Mouse (Mus musculus): ENCODE measurements around the gene Plpp6. TPM values are rescaled to one million over a fixed set of nuclear protein-coding genes. Genes with fewer than 3 reads are reported as not detected.
A peak's percentile ranks its signal among the peaks of the same experiment; 100 is the strongest.

The Plpp6 gene
- polyA plus RNA-seq, 1 experiment from 2014 or later, result 6.1 TPM

GRCm38 (mm10) chr19:28947311-28947710, 16.4 kb upstream of the Plpp6 start:
- no peaks in the 10 kb centered on the region for H3K9me3 ChIP-seq
- no peak overlapping the region for H3K27ac ChIP-seq
- ATAC-seq (ENCODE audit: low FRiP score), result no peak
- no peak overlapping the region for H3K4me2 ChIP-seq
- no peaks in the 10 kb centered on the region for H3K36me3 ChIP-seq (replicated peaks)
- no peaks in the 10 kb centered on the region for H3K27me3 ChIP-seq
- 75% methylated on average over 2 of the region's 2 CpGs for WGBS
- H3K9ac ChIP-seq, result no peak overlapping the region
- no peak overlapping the region for H3K4me3 ChIP-seq (replicated peaks)
- no peaks in the 10 kb centered on the region for H3K4me1 ChIP-seq

- no peaks in the 10 kb centered on the region for H3K36me3 ChIP-seq (replicated peaks)
- H3K9me3 ChIP-seq, result no peaks in the 10 kb centered on the region
- no peak overlapping the region for H3K27ac ChIP-seq
- no peak overlapping the region for H3K4me2 ChIP-seq
- 60% methylated on average over 5 of the region's 5 CpGs for WGBS
- H3K4me3 ChIP-seq (replicated peaks), result no peak overlapping the region
- no peak overlapping the region for H3K9ac ChIP-seq
- H3K27me3 ChIP-seq, result no peaks in the 10 kb centered on the region
- no peak for ATAC-seq (ENCODE audit: low FRiP score)
- no peaks in the 10 kb centered on the region for H3K4me1 ChIP-seq
Measured at GRCm38 (mm10) chr19:28951251-28951650, 12.5 kb upstream of the Plpp6 start.

DNA sequence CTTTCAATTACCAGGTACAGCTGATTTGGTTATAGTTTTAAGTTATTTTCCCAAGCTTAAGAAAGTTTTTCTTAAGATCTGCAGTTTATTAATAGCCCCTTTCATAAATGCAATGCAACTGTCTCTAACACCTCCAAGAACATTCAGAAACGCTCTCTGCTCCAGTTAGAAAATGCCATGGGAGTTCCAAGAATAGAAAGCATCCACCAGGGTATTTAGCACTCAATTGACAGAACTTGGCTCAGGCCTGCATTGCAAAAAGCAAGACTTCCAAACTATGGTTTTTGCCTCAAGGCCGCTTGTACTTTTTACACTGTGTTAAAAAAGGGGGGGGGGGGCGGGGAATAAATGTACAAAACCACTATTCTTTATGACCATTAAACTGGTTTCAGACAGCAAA, 640 bp upstream of the Plpp6 start:
- Histone ChIP-seq H3K27ac (no peak overlapping the region), H3K36me3 (replicated peaks) (no peaks in the 10 kb centered on the region), H3K4me1 (peaks cover 21% of the 10 kb centered on the region), H3K4me3 (replicated peaks) (peak overlapping the region; percentile 89), H3K9me3 (no peaks in the 10 kb centered on the region), H3K27me3 (peaks cover 10% of the 10 kb centered on the region), H3K4me2 (peak overlapping the region; percentile 90), H3K9ac (no peak overlapping the region)
- WGBS, result 45% methylated on average over 3 of the region's 3 CpGs
- ATAC-seq (ENCODE audit: low FRiP score), result no peak

DNA sequence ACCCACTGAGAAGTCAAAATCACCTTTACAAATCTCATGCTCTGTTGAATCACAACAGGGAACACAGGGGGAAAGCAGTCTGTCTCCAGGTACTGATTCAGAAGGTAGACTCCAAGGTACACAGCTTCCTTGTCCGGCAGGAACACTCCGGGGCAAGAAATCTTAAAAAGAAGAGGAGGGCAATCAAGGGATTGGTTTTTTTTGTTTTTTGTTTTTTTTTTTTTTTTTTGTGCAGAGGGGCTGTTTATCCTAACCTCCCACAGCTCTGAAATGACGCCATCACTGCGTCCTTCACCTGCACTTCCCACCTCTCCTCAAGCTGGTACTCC, 276 bp upstream of the Plpp6 start:
- no peaks in the 10 kb centered on the region for H3K9me3 ChIP-seq
- WGBS, result 4% methylated on average over 4 of the region's 4 CpGs
- H3K9ac ChIP-seq, result peak overlapping the region; percentile 86; the same call in 1 of the 2 replicates
- peaks cover 10% of the 10 kb centered on the region for H3K27me3 ChIP-seq
- H3K36me3 ChIP-seq (replicated peaks), result no peaks in the 10 kb centered on the region
- peaks cover 22% of the 10 kb centered on the region for H3K4me1 ChIP-seq
- H3K27ac ChIP-seq, result no peak overlapping the region; the same call in 1 of the 2 replicates
- peak overlapping the region; percentile 89 for H3K4me3 ChIP-seq (replicated peaks)
- no peak for ATAC-seq (ENCODE audit: low FRiP score)
- peak overlapping the region; percentile 90 for H3K4me2 ChIP-seq

DNA sequence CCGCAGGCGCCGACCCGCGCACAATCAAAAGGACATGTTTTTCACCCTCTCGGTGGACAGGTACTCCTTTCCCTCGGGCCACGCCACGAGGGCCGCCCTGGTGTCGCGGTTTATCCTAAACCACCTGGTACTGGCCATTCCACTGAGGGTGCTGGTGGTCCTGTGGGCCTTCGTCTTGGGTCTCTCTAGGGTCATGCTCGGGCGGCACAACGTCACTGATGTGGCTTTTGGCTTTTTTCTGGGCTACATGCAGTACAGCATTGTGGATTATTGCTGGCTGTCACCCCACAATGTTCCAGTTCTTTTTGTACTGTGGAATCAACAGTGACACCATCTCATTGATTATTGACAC, 775 bp downstream of the Plpp6 start:
- H3K36me3 ChIP-seq (replicated peaks), result no peaks in the 10 kb centered on the region
- no peaks in the 10 kb centered on the region for H3K9me3 ChIP-seq
- peaks cover 10% of the 10 kb centered on the region for H3K27me3 ChIP-seq
- 5% methylated on average over 16 of the region's 16 CpGs for WGBS
- peak overlapping the region; percentile 86 for H3K9ac ChIP-seq
- peak overlapping the region; percentile 90 for H3K4me2 ChIP-seq
- ATAC-seq (ENCODE audit: low FRiP score), result peak; percentile 33; the same call in 1 of the 2 replicates
- peaks cover 22% of the 10 kb centered on the region for H3K4me1 ChIP-seq
- H3K4me3 ChIP-seq (replicated peaks), result peak overlapping the region; percentile 89
- H3K27ac ChIP-seq, result no peak overlapping the region

DNA sequence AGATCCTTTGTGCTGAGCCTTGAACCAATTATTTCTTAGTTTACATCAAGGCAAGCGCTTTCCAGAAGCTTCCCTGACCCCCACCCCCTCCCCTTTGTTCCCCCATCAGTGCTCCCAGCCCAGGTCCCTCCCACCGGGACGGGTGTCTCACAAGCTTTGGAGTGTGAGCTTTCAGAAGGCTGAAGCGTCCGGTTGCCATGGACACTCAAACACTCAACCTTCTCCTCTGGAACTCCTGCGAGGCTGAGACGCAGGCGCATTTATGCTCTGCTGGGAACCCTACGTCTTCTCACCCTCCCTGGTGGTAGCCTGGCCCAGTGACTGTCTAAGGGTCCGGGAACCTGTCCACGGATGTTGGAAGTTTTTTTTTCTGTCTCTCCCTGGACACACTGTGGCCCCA, 3.9 kb downstream of the Plpp6 start, which contains the start of gene 4430402I18Rik:
Gene 4430402I18Rik (minus strand): TSS at position 149 of the 400 bp plus-strand sequence.
- ATAC-seq (ENCODE audit: low FRiP score), result peak; percentile 42
- Histone ChIP-seq H3K4me2 (peak within 1 kb of the TSS; percentile 34), H3K27ac (no peak within 1 kb of the TSS), H3K36me3 (replicated peaks) (no peaks in the 10 kb centered on the region), H3K27me3 (peaks cover 6% of the 10 kb centered on the region), H3K9ac (peak within 1 kb of the TSS; percentile 25; the same call in 1 of the 2 replicates), H3K4me1 (peaks cover 22% of the 10 kb centered on the region), H3K4me3 (replicated peaks) (0 out of 2 replicates have a peak within 1 kb of the TSS, but pooled peaks have one; percentile 7), H3K9me3 (no peaks in the 10 kb centered on the region)
- 7% methylated on average over 11 of the region's 11 CpGs for WGBS

DNA sequence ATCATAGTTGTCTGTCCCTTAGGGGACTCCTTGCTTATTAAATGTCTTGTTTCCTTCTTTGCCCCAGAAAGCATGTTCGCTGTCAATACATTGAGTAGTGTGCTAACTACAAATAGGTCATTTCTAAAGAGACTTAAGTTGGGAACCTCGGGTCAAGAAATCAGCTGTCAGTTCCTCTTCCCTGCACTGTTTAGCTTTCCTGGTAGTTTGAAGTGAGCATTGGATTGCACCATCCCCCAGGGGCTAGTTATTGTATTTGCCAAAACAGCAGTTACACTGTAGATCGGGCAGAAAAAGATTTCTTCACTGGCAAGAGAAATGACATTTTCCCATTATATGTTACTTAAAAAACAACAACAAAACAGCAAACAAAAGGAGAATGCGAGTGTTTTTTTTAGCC, 4.4 kb downstream of the Plpp6 start:
- Histone ChIP-seq H3K9me3 (no peaks in the 10 kb centered on the region), H3K36me3 (replicated peaks) (no peaks in the 10 kb centered on the region), H3K27ac (no peak overlapping the region), H3K9ac (no peak overlapping the region), H3K4me1 (peaks cover 22% of the 10 kb centered on the region), H3K4me2 (no peak overlapping the region), H3K27me3 (peaks cover 4% of the 10 kb centered on the region; the same call in 1 of the 2 replicates), H3K4me3 (replicated peaks) (no peak overlapping the region)
- 80% methylated on average over 4 of the region's 4 CpGs for WGBS
- no peak for ATAC-seq (ENCODE audit: low FRiP score)

GRCm38 (mm10) chr19:28969231-28969630, 5.5 kb downstream of the Plpp6 start:
- H3K4me3 ChIP-seq (replicated peaks), result no peak overlapping the region
- H3K27ac ChIP-seq, result no peak overlapping the region
- H3K9me3 ChIP-seq, result no peaks in the 10 kb centered on the region
- no peak overlapping the region for H3K4me2 ChIP-seq
- peaks cover 4% of the 10 kb centered on the region; the same call in 1 of the 2 replicates for H3K27me3 ChIP-seq
- no peaks in the 10 kb centered on the region for H3K36me3 ChIP-seq (replicated peaks)
- 90% methylated on average over 5 of the region's 5 CpGs for WGBS
- H3K9ac ChIP-seq, result no peak overlapping the region
- ATAC-seq (ENCODE audit: low FRiP score), result no peak
- H3K4me1 ChIP-seq, result peaks cover 18% of the 10 kb centered on the region

DNA sequence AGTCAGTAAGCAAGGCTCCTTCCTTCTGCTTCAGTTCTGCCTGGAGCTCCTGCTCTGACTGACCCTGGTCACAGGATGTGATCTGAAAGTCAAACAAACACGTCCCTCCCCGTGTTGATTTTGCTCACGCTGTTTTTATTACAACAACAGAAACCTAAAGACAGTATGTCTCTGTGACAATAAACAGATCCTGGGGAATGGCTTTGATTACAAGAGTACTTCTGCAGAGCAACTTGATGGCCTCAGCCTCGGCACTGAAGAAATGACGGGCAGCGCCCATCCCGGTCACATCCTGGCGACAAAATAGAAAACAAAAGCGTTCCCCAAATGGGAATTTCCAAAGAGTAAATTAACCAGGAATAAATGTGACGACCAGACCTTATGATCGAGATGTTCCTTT, 6.5 kb downstream of the Plpp6 start:
- Histone ChIP-seq H3K27me3 (peaks cover 12% of the 10 kb centered on the region), H3K9ac (no peak overlapping the region), H3K27ac (no peak overlapping the region), H3K9me3 (no peaks in the 10 kb centered on the region), H3K4me1 (peaks cover 10% of the 10 kb centered on the region), H3K36me3 (replicated peaks) (no peaks in the 10 kb centered on the region), H3K4me2 (no peak overlapping the region), H3K4me3 (replicated peaks) (no peak overlapping the region)
- WGBS, result 83% methylated on average over 11 of the region's 11 CpGs
- no peak for ATAC-seq (ENCODE audit: low FRiP score)

- H3K4me1 ChIP-seq, result no peaks in the 10 kb centered on the region; the same call in 1 of the 2 replicates
- 21% methylated on average over 35 of the region's 35 CpGs for WGBS
- H3K36me3 ChIP-seq (replicated peaks), result no peaks in the 10 kb centered on the region
- peaks cover 8% of the 10 kb centered on the region for H3K27me3 ChIP-seq
- no peak overlapping the region for H3K27ac ChIP-seq
- H3K9me3 ChIP-seq, result no peaks in the 10 kb centered on the region
- H3K4me3 ChIP-seq (replicated peaks), result peak overlapping the region; percentile 39
- H3K9ac ChIP-seq, result peak overlapping the region; percentile 2; the same call in 1 of the 2 replicates
- ATAC-seq (ENCODE audit: low FRiP score), result peak; percentile 83
- H3K4me2 ChIP-seq, result peak overlapping the region; percentile 69
Measured at GRCm38 (mm10) chr19:28974862-28975611, 11.3 kb downstream of the Plpp6 start.

- 87% methylated on average over 7 of the region's 7 CpGs for WGBS
- H3K36me3 ChIP-seq (replicated peaks), result no peaks in the 10 kb centered on the region
- H3K27me3 ChIP-seq, result no peaks in the 10 kb centered on the region
- no peak for ATAC-seq (ENCODE audit: low FRiP score)
- H3K27ac ChIP-seq, result no peak overlapping the region
- H3K4me2 ChIP-seq, result no peak overlapping the region
- no peak overlapping the region for H3K9ac ChIP-seq
- no peaks in the 10 kb centered on the region for H3K9me3 ChIP-seq
- H3K4me3 ChIP-seq (replicated peaks), result no peak overlapping the region
- no peaks in the 10 kb centered on the region for H3K4me1 ChIP-seq
Measured at GRCm38 (mm10) chr19:28982617-28983016, 18.9 kb downstream of the Plpp6 start.

GRCm38 (mm10) chr19:28989515-28989914, 25.8 kb downstream of the Plpp6 start:
- 77% methylated on average over 8 of the region's 8 CpGs for WGBS
- ATAC-seq (ENCODE audit: low FRiP score), result no peak
- H3K27ac ChIP-seq, result no peak overlapping the region

DNA sequence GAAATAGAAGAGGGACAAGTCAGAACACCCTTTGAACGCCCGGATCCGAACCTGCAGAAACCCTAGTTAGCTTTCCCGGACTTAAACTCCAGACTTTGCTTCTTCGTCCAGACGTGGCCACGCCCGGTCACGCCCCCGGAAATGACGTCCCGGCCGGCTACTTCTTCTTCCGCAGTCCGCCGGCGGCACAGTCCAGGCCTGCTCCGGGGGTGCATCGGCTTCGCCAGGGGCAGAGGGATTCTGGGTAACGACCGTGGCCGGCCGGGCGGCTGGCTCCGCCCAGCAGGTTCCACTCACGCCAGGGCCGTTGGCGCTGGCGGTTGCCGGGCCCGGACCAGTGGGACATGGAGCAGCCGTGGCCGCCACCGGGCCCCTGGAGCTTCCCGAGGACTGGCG, 26.4 kb downstream of the Plpp6 start, which contains the start of gene Cdc37l1:
Gene Cdc37l1 (plus strand): TSS at position 159 of the 396 bp plus-strand sequence.
- H3K4me2 ChIP-seq, result peak within 1 kb of the TSS; percentile 75
- H3K4me3 ChIP-seq (replicated peaks), result peak within 1 kb of the TSS; percentile 91
- peak within 1 kb of the TSS; percentile 81 for H3K27ac ChIP-seq
- peaks cover 15% of the 10 kb centered on the region for H3K4me1 ChIP-seq
- H3K27me3 ChIP-seq, result peaks cover 4% of the 10 kb centered on the region; the same call in 1 of the 2 replicates
- WGBS, result 0% methylated on average over 34 of the region's 37 CpGs
- no peaks in the 10 kb centered on the region for H3K9me3 ChIP-seq
- ATAC-seq (ENCODE audit: low FRiP score), result peak; percentile 98
- H3K36me3 ChIP-seq (replicated peaks), result peaks cover 10% of the 10 kb centered on the region
- H3K9ac ChIP-seq, result peak within 1 kb of the TSS; percentile 87

More at GRCm38 (mm10) chr19:28989515-28989914, 25.8 kb downstream of the Plpp6 start:
- H3K36me3 ChIP-seq (replicated peaks), result peaks cover 4% of the 10 kb centered on the region
- H3K4me3 ChIP-seq (replicated peaks), result peak overlapping the region; percentile 91
- peak overlapping the region; percentile 75 for H3K4me2 ChIP-seq
- H3K4me1 ChIP-seq, result peaks cover 15% of the 10 kb centered on the region
- peak overlapping the region; percentile 87; the same call in 1 of the 2 replicates for H3K9ac ChIP-seq
- H3K27me3 ChIP-seq, result peaks cover 4% of the 10 kb centered on the region; the same call in 1 of the 2 replicates
- H3K9me3 ChIP-seq, result no peaks in the 10 kb centered on the region

All from forebrain, embryonic 12.5 days (tissue).